Mouse (Mus musculus): ENCODE data around the gene Frs3. TPM values are rescaled to one million over a fixed set of nuclear protein-coding genes. Genes with fewer than 3 reads are reported as not detected.

Gene Frs3
- polyA plus RNA-seq, 1 experiment from 2014 or later, result 8.3 TPM

GRCm38 (mm10) chr17:47742991-47743734 is 54.3 kb downstream of the Frs3 start:
- Histone ChIP-seq H3K36me3 (ENCODE audit: control insufficient read depth, insufficient read depth, low read length) (no peaks in the 10 kb centered on the region), H3K4me1 (replicated peaks; ENCODE audit: control insufficient read depth, insufficient read depth, low read length) (peaks cover 6% of the 10 kb centered on the region; the same call in 1 of the 2 replicates), H3K9me3 (ENCODE audit: control insufficient read depth, low read length) (no peaks in the 10 kb centered on the region), H3K27me3 (ENCODE audit: control insufficient read depth, insufficient read depth, low read length) (peaks cover 15% of the 10 kb centered on the region), H3K9ac (ENCODE audit: low read length) (no peak overlapping the region), H3K27ac (ENCODE audit: low read depth, low read length) (no peak overlapping the region), H3K4me3 (ENCODE audit: low read depth, low read length) (no peak overlapping the region), H3K4me2 (ENCODE audit: low read depth, low read length, severe bottlenecking) (no peak overlapping the region)
- 46% methylated on average over 16 of the region's 16 CpGs for WGBS
- ATAC-seq (replicated peaks; ENCODE audit: low FRiP score) (no peak), DNase-seq (ENCODE audit: low spot score) (no peak)

GRCm38 (mm10) chr17:47744086-47744485 is 55.3 kb downstream of the Frs3 start:
- 92% methylated on average over 14 of the region's 14 CpGs for WGBS
- DNase-seq (ENCODE audit: low spot score), result no peak

GRCm38 (mm10) chr17:47744746-47745368 is 56.0 kb downstream of the Frs3 start:
- Histone ChIP-seq H3K4me2 (ENCODE audit: low read depth, low read length, severe bottlenecking) (no peak overlapping the region), H3K4me3 (ENCODE audit: low read depth, low read length) (no peak overlapping the region), H3K9me3 (ENCODE audit: control insufficient read depth, low read length) (no peaks in the 10 kb centered on the region), H3K27ac (ENCODE audit: low read depth, low read length) (no peak overlapping the region), H3K4me1 (replicated peaks; ENCODE audit: control insufficient read depth, insufficient read depth, low read length) (no peaks in the 10 kb centered on the region), H3K36me3 (ENCODE audit: control insufficient read depth, insufficient read depth, low read length) (no peaks in the 10 kb centered on the region), H3K9ac (ENCODE audit: low read length) (no peak overlapping the region), H3K27me3 (ENCODE audit: control insufficient read depth, insufficient read depth, low read length) (no peaks in the 10 kb centered on the region)
- 90% methylated on average over 10 of the region's 10 CpGs for WGBS
- no peak for DNase-seq (ENCODE audit: low spot score)
- no peak for ATAC-seq (replicated peaks; ENCODE audit: low FRiP score)

More at GRCm38 (mm10) chr17:47744086-47744485, 55.3 kb downstream of the Frs3 start:
- no peaks in the 10 kb centered on the region for H3K36me3 ChIP-seq (ENCODE audit: control insufficient read depth, insufficient read depth, low read length)
- no peak overlapping the region for H3K27ac ChIP-seq (ENCODE audit: low read depth, low read length)
- no peak overlapping the region for H3K4me3 ChIP-seq (ENCODE audit: low read depth, low read length)
- peaks cover 5% of the 10 kb centered on the region for H3K27me3 ChIP-seq (ENCODE audit: control insufficient read depth, insufficient read depth, low read length)
- H3K9ac ChIP-seq (ENCODE audit: low read length), result no peak overlapping the region
- peaks cover 2% of the 10 kb centered on the region; the same call in 1 of the 2 replicates for H3K4me1 ChIP-seq (replicated peaks; ENCODE audit: control insufficient read depth, insufficient read depth, low read length)
- H3K4me2 ChIP-seq (ENCODE audit: low read depth, low read length, severe bottlenecking), result no peak overlapping the region
- no peaks in the 10 kb centered on the region for H3K9me3 ChIP-seq (ENCODE audit: control insufficient read depth, low read length)
- ATAC-seq (replicated peaks; ENCODE audit: low FRiP score), result no peak

GRCm38 (mm10) chr17:47748791-47749553 is 60.1 kb downstream of the Frs3 start:
- no peak overlapping the region for H3K4me3 ChIP-seq (ENCODE audit: low read depth, low read length)
- H3K27me3 ChIP-seq (ENCODE audit: control insufficient read depth, insufficient read depth, low read length), result no peaks in the 10 kb centered on the region
- no peak overlapping the region for H3K9ac ChIP-seq (ENCODE audit: low read length)
- no peaks in the 10 kb centered on the region for H3K9me3 ChIP-seq (ENCODE audit: control insufficient read depth, low read length)
- no peak for ATAC-seq (replicated peaks; ENCODE audit: low FRiP score)
- no peaks in the 10 kb centered on the region for H3K4me1 ChIP-seq (replicated peaks; ENCODE audit: control insufficient read depth, insufficient read depth, low read length)
- no peak overlapping the region for H3K4me2 ChIP-seq (ENCODE audit: low read depth, low read length, severe bottlenecking)
- no peak for DNase-seq (ENCODE audit: low spot score)
- H3K36me3 ChIP-seq (ENCODE audit: control insufficient read depth, insufficient read depth, low read length), result no peaks in the 10 kb centered on the region
- WGBS, result 78% methylated on average over 14 of the region's 14 CpGs
- H3K27ac ChIP-seq (ENCODE audit: low read depth, low read length), result no peak overlapping the region

- no peak overlapping the region for H3K4me2 ChIP-seq (ENCODE audit: low read depth, low read length, severe bottlenecking)
- H3K4me3 ChIP-seq (ENCODE audit: low read depth, low read length), result no peak overlapping the region
- WGBS, result 81% methylated on average over 3 of the region's 3 CpGs
- H3K27me3 ChIP-seq (ENCODE audit: control insufficient read depth, insufficient read depth, low read length), result no peaks in the 10 kb centered on the region
- no peak for DNase-seq (ENCODE audit: low spot score)
- H3K9me3 ChIP-seq (ENCODE audit: control insufficient read depth, low read length), result no peaks in the 10 kb centered on the region
- no peak overlapping the region for H3K27ac ChIP-seq (ENCODE audit: low read depth, low read length)
- H3K9ac ChIP-seq (ENCODE audit: low read length), result no peak overlapping the region
- H3K36me3 ChIP-seq (ENCODE audit: control insufficient read depth, insufficient read depth, low read length), result no peaks in the 10 kb centered on the region
- no peak for ATAC-seq (replicated peaks; ENCODE audit: low FRiP score)
- H3K4me1 ChIP-seq (replicated peaks; ENCODE audit: control insufficient read depth, insufficient read depth, low read length), result no peaks in the 10 kb centered on the region
Observed at GRCm38 (mm10) chr17:47749626-47750025, 60.8 kb downstream of the Frs3 start.

GRCm38 (mm10) chr17:47750101-47750500 is 61.3 kb downstream of the Frs3 start:
- ATAC-seq (replicated peaks; ENCODE audit: low FRiP score) (no peak), DNase-seq (ENCODE audit: low spot score) (no peak)
- Histone ChIP-seq H3K9me3 (ENCODE audit: control insufficient read depth, low read length) (no peaks in the 10 kb centered on the region), H3K4me3 (ENCODE audit: low read depth, low read length) (no peak overlapping the region), H3K27me3 (ENCODE audit: control insufficient read depth, insufficient read depth, low read length) (no peaks in the 10 kb centered on the region), H3K36me3 (ENCODE audit: control insufficient read depth, insufficient read depth, low read length) (no peaks in the 10 kb centered on the region), H3K4me2 (ENCODE audit: low read depth, low read length, severe bottlenecking) (no peak overlapping the region), H3K4me1 (replicated peaks; ENCODE audit: control insufficient read depth, insufficient read depth, low read length) (no peaks in the 10 kb centered on the region), H3K27ac (ENCODE audit: low read depth, low read length) (no peak overlapping the region), H3K9ac (ENCODE audit: low read length) (no peak overlapping the region)
- WGBS, result 53% methylated on average over 6 of the region's 6 CpGs

GRCm38 (mm10) chr17:47751811-47752210 is 63.0 kb downstream of the Frs3 start:
- Histone ChIP-seq H3K4me3 (ENCODE audit: low read depth, low read length) (no peak overlapping the region), H3K4me2 (ENCODE audit: low read depth, low read length, severe bottlenecking) (no peak overlapping the region), H3K36me3 (ENCODE audit: control insufficient read depth, insufficient read depth, low read length) (no peaks in the 10 kb centered on the region), H3K27ac (ENCODE audit: low read depth, low read length) (no peak overlapping the region), H3K9ac (ENCODE audit: low read length) (no peak overlapping the region), H3K27me3 (ENCODE audit: control insufficient read depth, insufficient read depth, low read length) (no peaks in the 10 kb centered on the region), H3K9me3 (ENCODE audit: control insufficient read depth, low read length) (no peaks in the 10 kb centered on the region), H3K4me1 (replicated peaks; ENCODE audit: control insufficient read depth, insufficient read depth, low read length) (no peaks in the 10 kb centered on the region)
- ATAC-seq (replicated peaks; ENCODE audit: low FRiP score) (no peak), DNase-seq (ENCODE audit: low spot score) (no peak)
- WGBS, result 75% methylated on average over 5 of the region's 5 CpGs

- no peak overlapping the region for H3K4me3 ChIP-seq (ENCODE audit: low read depth, low read length)
- H3K27ac ChIP-seq (ENCODE audit: low read depth, low read length), result no peak overlapping the region
- no peak overlapping the region for H3K9ac ChIP-seq (ENCODE audit: low read length)
- no peaks in the 10 kb centered on the region for H3K4me1 ChIP-seq (replicated peaks; ENCODE audit: control insufficient read depth, insufficient read depth, low read length)
- DNase-seq (ENCODE audit: low spot score) (no peak), ATAC-seq (replicated peaks; ENCODE audit: low FRiP score) (no peak)
- H3K4me2 ChIP-seq (ENCODE audit: low read depth, low read length, severe bottlenecking), result no peak overlapping the region
- no peaks in the 10 kb centered on the region for H3K9me3 ChIP-seq (ENCODE audit: control insufficient read depth, low read length)
- H3K27me3 ChIP-seq (ENCODE audit: control insufficient read depth, insufficient read depth, low read length), result no peaks in the 10 kb centered on the region
- H3K36me3 ChIP-seq (ENCODE audit: control insufficient read depth, insufficient read depth, low read length), result no peaks in the 10 kb centered on the region
- 79% methylated on average over 8 of the region's 8 CpGs for WGBS
Observed at GRCm38 (mm10) chr17:47753130-47753775, 64.4 kb downstream of the Frs3 start.

All from forebrain, embryonic 11.5 days (tissue).